Mouse (Mus musculus): ENCODE data around the gene Iglon5. TPM values are rescaled to one million over a fixed set of nuclear protein-coding genes. Genes with fewer than 3 reads are reported as not detected.

Iglon5 gene
- polyA plus RNA-seq, 1 experiment from 2014 or later, result 1.7 TPM

- WGBS, result 1% methylated on average over 36 of the region's 36 CpGs
- no peaks in the 10 kb centered on the region for H3K36me3 ChIP-seq
- peak overlapping the region; percentile 60 for H3K9ac ChIP-seq (replicated peaks)
- peaks cover 17% of the 10 kb centered on the region for H3K4me1 ChIP-seq (replicated peaks)
- H3K9me3 ChIP-seq, result no peaks in the 10 kb centered on the region
- H3K4me2 ChIP-seq, result peak overlapping the region; percentile 80
- peak; percentile 79 for ATAC-seq (ENCODE audit: insufficient number of reproducible peaks, insufficient read depth, low FRiP score, low TSS enrichment, low read depth)
- H3K27me3 ChIP-seq, result no peaks in the 10 kb centered on the region
- H3K27ac ChIP-seq, result peak overlapping the region; percentile 95
- H3K4me3 ChIP-seq (replicated peaks), result peak overlapping the region; percentile 54
These were observed 46.6 kb downstream of the Iglon5 start for GRCm38 (mm10) chr7:43443126-43443916.

DNA sequence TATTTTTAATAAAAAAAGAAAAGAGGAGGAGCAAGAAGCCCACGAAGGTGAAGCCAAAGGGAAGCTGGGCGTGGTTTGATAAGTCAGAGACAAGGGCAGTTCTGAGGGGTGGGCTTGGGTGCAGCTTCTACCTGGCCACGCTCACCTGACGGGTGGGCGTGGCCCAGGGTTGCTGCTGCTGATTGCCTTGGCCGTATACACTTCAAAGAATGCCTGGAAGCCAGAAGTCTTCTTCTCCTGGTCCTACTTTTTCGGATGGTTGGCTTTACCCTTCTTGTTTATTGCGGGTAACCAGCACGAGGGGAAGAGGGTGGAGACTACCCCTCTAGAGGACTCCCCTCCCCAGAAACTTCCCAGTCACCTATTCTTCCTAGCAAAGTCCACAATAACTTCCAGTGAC is 47.2 kb downstream of the Iglon5 start:
- 15% methylated on average over 9 of the region's 9 CpGs for WGBS
- Histone ChIP-seq H3K9me3 (no peaks in the 10 kb centered on the region), H3K9ac (replicated peaks) (peak overlapping the region; percentile 60), H3K4me3 (replicated peaks) (peak overlapping the region; percentile 54), H3K4me1 (replicated peaks) (peaks cover 17% of the 10 kb centered on the region), H3K36me3 (no peaks in the 10 kb centered on the region), H3K27me3 (no peaks in the 10 kb centered on the region), H3K27ac (peak overlapping the region; percentile 95), H3K4me2 (peak overlapping the region; percentile 80)
- ATAC-seq (ENCODE audit: insufficient number of reproducible peaks, insufficient read depth, low FRiP score, low TSS enrichment, low read depth), result no peak

GRCm38 (mm10) chr7:43441071-43441470 is 48.8 kb downstream of the Iglon5 start:
- WGBS, result 78% methylated on average over 3 of the region's 3 CpGs
- Histone ChIP-seq H3K9ac (replicated peaks) (no peak overlapping the region), H3K4me3 (replicated peaks) (no peak overlapping the region), H3K27ac (no peak overlapping the region), H3K4me2 (no peak overlapping the region), H3K9me3 (no peaks in the 10 kb centered on the region), H3K27me3 (no peaks in the 10 kb centered on the region), H3K4me1 (replicated peaks) (peaks cover 17% of the 10 kb centered on the region), H3K36me3 (no peaks in the 10 kb centered on the region)
- ATAC-seq (ENCODE audit: insufficient number of reproducible peaks, insufficient read depth, low FRiP score, low TSS enrichment, low read depth), result no peak

GRCm38 (mm10) chr7:43440482-43440881 is 49.4 kb downstream of the Iglon5 start, which contains the start of gene Cldnd2:
Gene Cldnd2 (plus strand): TSS chr7:43440782.
- no peak for ATAC-seq (ENCODE audit: insufficient number of reproducible peaks, insufficient read depth, low FRiP score, low TSS enrichment, low read depth)
- H3K27ac ChIP-seq, result no peak within 1 kb of the TSS
- no peaks in the 10 kb centered on the region for H3K27me3 ChIP-seq
- H3K4me2 ChIP-seq, result no peak within 1 kb of the TSS
- H3K4me3 ChIP-seq (replicated peaks), result no peak within 1 kb of the TSS
- H3K4me1 ChIP-seq (replicated peaks), result peaks cover 17% of the 10 kb centered on the region
- WGBS, result 83% methylated on average over 6 of the region's 6 CpGs
- H3K9ac ChIP-seq (replicated peaks), result no peak within 1 kb of the TSS
- no peaks in the 10 kb centered on the region for H3K9me3 ChIP-seq
- H3K36me3 ChIP-seq, result no peaks in the 10 kb centered on the region

DNA sequence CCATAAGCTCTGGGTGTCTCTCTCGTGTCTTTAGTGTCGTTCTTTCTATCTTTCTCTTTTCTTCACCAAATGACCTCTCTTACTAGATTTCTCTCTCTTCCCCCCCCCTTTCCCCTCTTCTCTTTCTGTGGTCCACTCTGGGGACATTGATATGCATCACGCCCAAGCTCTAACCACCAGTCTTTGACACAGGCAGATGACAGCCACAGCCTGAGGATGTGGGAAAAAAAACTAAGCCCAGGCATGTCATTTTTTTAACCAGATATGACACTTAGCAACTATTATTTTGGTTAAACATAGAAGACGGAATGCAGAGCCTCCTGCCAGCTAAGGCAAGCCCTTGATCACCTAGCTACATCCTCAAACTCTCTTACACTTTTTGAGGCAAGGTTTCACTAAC is 51.3 kb downstream of the Iglon5 start:
- H3K27me3 ChIP-seq, result no peaks in the 10 kb centered on the region
- WGBS, result 84% methylated on average over 4 of the region's 4 CpGs
- no peaks in the 10 kb centered on the region for H3K36me3 ChIP-seq

DNA sequence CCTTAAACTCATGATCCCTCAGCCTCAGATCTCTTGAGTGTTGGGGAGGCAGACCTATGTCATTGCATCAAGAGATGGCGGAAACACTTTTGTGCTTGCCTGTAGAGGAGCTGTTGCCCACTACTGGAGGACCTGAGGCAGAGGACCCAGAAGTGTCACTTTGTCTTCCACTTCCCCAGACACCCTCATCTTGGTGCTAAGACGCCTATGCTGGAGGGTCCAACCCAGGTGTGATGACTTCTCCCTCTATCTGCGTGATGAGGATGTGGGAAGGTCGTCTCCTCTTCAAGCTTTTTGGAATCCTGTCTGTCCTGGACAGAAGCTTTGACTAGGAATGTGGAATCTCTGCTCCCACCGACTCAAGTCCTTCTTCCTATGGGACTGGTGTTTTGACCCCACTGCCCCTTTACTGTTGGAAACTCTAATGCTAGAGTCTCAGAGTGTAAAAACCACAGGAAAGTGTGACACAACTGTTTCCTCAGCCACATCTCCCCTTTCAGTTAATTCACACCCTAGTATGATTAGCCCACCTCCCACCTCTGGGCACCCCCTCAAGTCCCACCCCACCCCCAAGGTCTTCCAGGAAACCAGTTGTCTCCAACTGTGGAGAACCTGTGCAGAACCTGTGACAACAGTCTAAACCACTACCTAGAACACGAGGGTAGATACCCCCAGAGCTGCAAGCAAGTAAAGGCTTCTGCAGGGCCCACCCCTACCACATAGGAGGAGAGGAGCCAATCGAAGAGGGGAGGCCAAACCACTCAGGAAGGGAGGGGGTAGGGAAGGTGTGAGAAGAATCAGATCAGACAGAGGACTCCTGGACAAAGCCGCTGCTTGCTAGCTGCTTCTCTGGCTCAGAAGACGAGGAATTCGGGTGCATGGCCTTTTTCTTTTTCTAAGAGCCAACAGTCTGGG is 53.3 kb downstream of the Iglon5 start, which contains the start of gene Nkg7:
Nkg7 (plus strand) TSS at position 733 of the 915 bp plus-strand sequence.
- 66% methylated on average over 10 of the region's 10 CpGs for WGBS
- ATAC-seq (ENCODE audit: insufficient number of reproducible peaks, insufficient read depth, low FRiP score, low TSS enrichment, low read depth), result no peak

More for the DNA sequence above, 51.3 kb downstream of the Iglon5 start:
- Histone ChIP-seq H3K4me3 (replicated peaks) (no peak overlapping the region), H3K9me3 (no peaks in the 10 kb centered on the region), H3K4me1 (replicated peaks) (peaks cover 6% of the 10 kb centered on the region), H3K27ac (no peak overlapping the region), H3K4me2 (no peak overlapping the region), H3K9ac (replicated peaks) (no peak overlapping the region)
- no peak for ATAC-seq (ENCODE audit: insufficient number of reproducible peaks, insufficient read depth, low FRiP score, low TSS enrichment, low read depth)

DNA sequence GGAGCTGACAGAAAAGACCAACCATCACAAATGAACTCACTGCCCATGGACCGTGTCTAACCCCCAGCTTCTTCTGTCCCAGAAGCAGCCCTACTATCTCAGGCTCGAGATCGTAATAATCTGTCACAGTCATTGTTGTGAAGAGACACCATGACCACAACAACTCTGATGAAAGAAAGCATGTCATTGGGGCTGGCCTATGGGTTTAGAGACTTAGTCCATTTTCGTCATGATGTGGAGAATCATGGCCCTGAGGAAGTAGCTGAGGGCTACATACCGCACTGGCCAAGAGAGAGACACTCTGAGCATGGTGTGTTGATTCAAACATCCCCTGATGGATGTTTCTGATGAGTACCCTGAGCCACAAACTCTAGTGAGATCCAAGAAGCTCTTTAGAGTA is 55.2 kb downstream of the Iglon5 start:
- Histone ChIP-seq H3K27me3 (no peaks in the 10 kb centered on the region), H3K36me3 (no peaks in the 10 kb centered on the region)

More for the DNA sequence above, 53.3 kb downstream of the Iglon5 start, which contains the start of gene Nkg7:
- H3K27ac ChIP-seq, result no peak within 1 kb of the TSS
- no peaks in the 10 kb centered on the region for H3K9me3 ChIP-seq
- H3K4me3 ChIP-seq (replicated peaks), result no peak within 1 kb of the TSS
- H3K27me3 ChIP-seq, result no peaks in the 10 kb centered on the region
- H3K36me3 ChIP-seq, result no peaks in the 10 kb centered on the region
- no peaks in the 10 kb centered on the region for H3K4me1 ChIP-seq (replicated peaks)
- H3K4me2 ChIP-seq, result no peak within 1 kb of the TSS
- no peak within 1 kb of the TSS for H3K9ac ChIP-seq (replicated peaks)

GRCm38 (mm10) chr7:43432891-43433290 is 57.0 kb downstream of the Iglon5 start:
- WGBS, result 80% methylated on average over 4 of the region's 4 CpGs
- Histone ChIP-seq H3K4me3 (replicated peaks) (no peak overlapping the region), H3K27me3 (no peaks in the 10 kb centered on the region), H3K9me3 (no peaks in the 10 kb centered on the region), H3K4me1 (replicated peaks) (no peaks in the 10 kb centered on the region), H3K4me2 (no peak overlapping the region), H3K27ac (no peak overlapping the region), H3K9ac (replicated peaks) (no peak overlapping the region), H3K36me3 (no peaks in the 10 kb centered on the region)
- ATAC-seq (ENCODE audit: insufficient number of reproducible peaks, insufficient read depth, low FRiP score, low TSS enrichment, low read depth), result no peak

More for the DNA sequence above, 55.2 kb downstream of the Iglon5 start:
- H3K4me1 ChIP-seq (replicated peaks), result no peaks in the 10 kb centered on the region
- no peak overlapping the region for H3K4me3 ChIP-seq (replicated peaks)
- H3K9ac ChIP-seq (replicated peaks), result no peak overlapping the region
- no peak for ATAC-seq (ENCODE audit: insufficient number of reproducible peaks, insufficient read depth, low FRiP score, low TSS enrichment, low read depth)
- no peak overlapping the region for H3K27ac ChIP-seq
- H3K4me2 ChIP-seq, result no peak overlapping the region
- no peaks in the 10 kb centered on the region for H3K9me3 ChIP-seq
- 88% methylated on average over 5 of the region's 5 CpGs for whole genome bisulfite sequencing

- Histone ChIP-seq H3K4me1 (replicated peaks) (no peaks in the 10 kb centered on the region), H3K27ac (no peak overlapping the region), H3K4me3 (replicated peaks) (no peak overlapping the region), H3K36me3 (no peaks in the 10 kb centered on the region), H3K9ac (replicated peaks) (no peak overlapping the region), H3K27me3 (no peaks in the 10 kb centered on the region), H3K9me3 (no peaks in the 10 kb centered on the region), H3K4me2 (no peak overlapping the region)
- ATAC-seq (ENCODE audit: insufficient number of reproducible peaks, insufficient read depth, low FRiP score, low TSS enrichment, low read depth), result no peak
- 65% methylated on average over 4 of the region's 4 CpGs for WGBS
These were observed 60.4 kb downstream of the Iglon5 start for GRCm38 (mm10) chr7:43429500-43429899.

- Histone ChIP-seq H3K4me1 (replicated peaks) (no peaks in the 10 kb centered on the region; the same call in 1 of the 2 replicates), H3K9me3 (no peaks in the 10 kb centered on the region), H3K9ac (replicated peaks) (no peak within 1 kb of the TSS), H3K36me3 (no peaks in the 10 kb centered on the region), H3K27ac (no peak within 1 kb of the TSS), H3K4me3 (replicated peaks) (no peak within 1 kb of the TSS), H3K27me3 (no peaks in the 10 kb centered on the region), H3K4me2 (no peak within 1 kb of the TSS)
- WGBS, result 80% methylated on average over 8 of the region's 8 CpGs
- no peak for ATAC-seq (ENCODE audit: insufficient number of reproducible peaks, insufficient read depth, low FRiP score, low TSS enrichment, low read depth)
These were observed 62.5 kb downstream of the Iglon5 start, which contains the start of gene Lim2 for GRCm38 (mm10) chr7:43427406-43427805. Gene Lim2 (plus strand): TSS chr7:43427670.

Measured in limb, embryonic 12.5 days (tissue).